Mouse (Mus musculus): ENCODE data around the gene Galm.
A peak's percentile ranks its signal among the peaks of the same experiment; 100 is the strongest.
"Not testable (repeated sequence)": the region's sequence is repeated elsewhere in the genome, so short reads cannot be mapped to it uniquely, and the experiment has no call there.

Gene Galm

DNA sequence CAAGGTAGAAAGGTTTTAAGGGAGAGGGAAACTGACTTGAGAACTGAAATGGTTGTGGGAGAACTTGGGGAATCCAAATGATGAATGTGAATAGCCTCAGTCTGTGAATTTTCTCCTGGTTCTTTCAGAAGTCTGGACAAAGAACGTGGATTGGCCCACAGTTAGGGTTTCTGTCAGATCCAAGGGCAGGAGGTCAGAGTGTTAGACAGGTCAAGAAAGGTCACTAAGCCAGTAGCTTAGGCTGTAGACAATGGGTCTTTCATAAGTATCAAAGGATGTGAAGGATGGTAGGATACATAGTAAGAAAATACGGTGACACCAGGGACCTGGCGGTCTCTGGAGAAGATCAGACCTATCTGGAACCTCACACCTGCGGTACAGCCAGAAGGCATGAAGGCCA lies 40.2 kb downstream of the Galm start:
- no peak for DNase-seq

- peak; percentile 49 for DNase-seq
Observed at GRCm38 (mm10) chr17:80167851-80168251, 40.6 kb downstream of the Galm start.

DNA sequence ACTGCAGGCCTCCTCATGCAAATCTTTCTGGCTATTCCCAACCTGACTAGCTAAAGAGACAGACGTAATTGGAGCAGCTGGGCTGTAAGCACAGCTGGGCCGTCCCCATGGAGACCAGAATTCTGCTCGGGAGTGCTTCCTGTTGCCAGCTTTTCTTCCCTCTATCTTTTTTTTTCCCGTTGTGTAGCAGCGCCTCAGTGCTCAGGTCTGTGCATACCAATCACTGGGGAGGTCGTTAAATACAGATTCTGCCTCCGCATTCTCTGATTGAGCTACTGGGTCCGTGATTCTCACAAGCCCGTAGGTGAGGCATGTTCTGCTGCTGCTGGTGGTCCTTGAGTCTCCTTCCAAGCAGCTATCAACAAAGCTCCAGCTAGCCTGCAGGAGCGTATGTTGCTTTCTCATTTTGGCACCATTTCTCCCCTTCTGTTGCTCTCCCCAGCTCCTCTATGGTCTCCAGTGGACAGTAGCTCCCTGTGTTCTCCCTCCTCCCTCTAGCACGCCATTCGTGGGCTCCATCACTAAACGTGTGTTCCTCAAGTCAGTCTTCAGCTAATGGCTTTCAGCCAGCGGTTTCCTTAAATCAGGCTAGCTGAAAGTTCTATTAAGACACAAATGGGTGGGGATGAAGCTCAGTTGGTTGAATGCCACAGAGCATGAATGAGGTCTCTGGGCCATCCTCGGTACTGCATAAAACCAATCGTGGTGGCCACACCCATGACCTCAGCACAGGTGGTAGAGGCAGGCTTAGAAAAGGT lies 41.3 kb downstream of the Galm start:
- DNase-seq: peak; percentile 55

DNA sequence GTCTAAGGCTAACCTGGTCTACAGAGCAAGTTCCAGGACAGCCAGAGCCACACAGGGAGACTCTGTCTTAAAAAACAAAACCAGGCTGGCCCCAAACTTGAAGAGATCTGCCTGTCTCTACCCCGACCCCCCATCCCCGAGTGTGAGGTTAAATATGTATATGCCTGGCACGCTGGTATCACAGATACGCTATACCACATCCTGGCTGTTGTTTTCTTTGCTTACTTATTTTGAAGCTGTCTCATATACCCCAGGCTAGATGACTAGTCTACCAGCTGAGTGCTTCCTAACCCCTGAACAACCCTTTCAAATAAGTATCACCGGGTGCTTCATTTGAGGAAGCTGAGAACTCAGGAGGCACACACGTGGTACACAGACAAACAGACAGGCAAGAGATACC lies 42.5 kb downstream of the Galm start:
- no peak for DNase-seq

- DNase-seq: no peak
Observed at GRCm38 (mm10) chr17:80170951-80171350, 43.7 kb downstream of the Galm start.

DNA sequence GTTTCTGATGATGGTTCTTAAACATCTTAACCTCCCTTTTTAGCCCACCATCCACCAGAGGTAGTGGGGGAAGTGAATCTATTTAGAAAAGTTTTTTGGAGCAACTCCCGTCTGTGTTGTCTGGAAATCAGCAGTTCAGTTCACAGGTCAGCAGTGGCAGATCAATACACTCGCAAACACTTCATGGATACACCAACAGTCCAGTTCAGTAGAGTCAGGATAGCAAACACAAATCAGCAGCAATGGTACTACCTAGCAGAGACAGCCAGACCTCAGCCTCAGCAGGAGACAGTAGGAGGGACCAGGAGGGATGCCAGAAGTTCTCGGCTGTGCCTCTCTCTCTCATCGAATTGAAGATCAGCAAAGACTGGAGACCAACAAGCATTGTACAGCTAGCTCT lies 44.7 kb downstream of the Galm start:
- no peak for DNase-seq

DNA sequence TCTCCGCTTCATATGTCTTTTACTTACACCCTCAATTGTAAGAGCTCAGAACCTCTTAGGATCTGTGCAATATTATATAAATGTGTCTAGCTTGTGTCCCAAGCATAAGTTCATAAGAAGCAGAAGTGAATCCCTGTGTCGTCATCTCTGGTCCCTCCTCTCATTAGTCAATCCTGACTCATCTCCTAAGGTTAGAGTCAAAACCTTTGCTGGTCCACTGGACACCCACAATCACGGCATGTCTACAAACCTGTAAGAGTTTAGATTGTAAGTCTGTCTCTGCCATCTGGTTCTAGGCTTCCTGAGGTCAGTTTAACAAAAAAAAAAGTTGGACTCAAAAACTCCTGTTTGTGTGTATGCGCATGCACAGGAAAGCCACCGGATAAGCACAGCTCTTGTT lies 45.5 kb downstream of the Galm start:
- DNase-seq: no peak

DNA sequence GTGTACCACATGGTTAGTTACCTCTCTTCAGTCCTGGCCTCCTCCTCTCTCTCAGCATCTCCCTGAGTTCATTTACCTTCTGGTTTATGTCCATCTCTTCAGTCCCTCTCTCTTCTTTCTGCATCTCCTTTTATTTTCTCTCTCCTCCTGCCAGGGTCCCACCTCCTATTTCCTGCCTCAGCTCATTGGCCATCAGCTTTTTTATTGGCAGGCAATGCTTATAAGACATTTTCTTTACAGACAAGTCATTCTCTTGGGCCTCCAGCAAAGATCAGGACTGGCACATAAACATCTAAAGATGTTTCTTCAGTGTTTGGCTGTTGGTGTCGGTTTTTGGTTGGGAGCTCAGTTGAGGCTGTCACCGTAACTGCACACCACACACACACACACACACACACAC lies 46.4 kb downstream of the Galm start:
- no peak for DNase-seq

DNA sequence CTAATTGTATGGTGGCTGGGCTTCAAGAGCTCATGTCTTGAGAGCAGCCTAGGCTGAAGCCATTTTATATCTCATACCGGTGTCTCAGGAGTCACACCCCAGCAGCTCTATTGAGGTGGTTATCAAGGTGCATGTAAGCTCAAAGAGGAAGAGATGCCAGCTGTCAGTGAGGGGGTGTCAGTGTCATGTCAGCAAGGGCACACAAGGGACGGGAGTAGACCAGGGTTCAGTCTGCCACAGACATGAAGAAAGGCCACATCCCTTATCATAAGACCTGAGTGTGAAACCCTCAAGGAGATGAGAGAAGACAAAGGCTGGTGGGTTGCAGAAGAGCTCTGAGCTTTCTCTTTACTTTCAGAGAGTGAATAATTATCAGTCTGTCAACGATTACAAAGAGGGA lies 46.9 kb downstream of the Galm start:
- no peak for DNase-seq

DNA sequence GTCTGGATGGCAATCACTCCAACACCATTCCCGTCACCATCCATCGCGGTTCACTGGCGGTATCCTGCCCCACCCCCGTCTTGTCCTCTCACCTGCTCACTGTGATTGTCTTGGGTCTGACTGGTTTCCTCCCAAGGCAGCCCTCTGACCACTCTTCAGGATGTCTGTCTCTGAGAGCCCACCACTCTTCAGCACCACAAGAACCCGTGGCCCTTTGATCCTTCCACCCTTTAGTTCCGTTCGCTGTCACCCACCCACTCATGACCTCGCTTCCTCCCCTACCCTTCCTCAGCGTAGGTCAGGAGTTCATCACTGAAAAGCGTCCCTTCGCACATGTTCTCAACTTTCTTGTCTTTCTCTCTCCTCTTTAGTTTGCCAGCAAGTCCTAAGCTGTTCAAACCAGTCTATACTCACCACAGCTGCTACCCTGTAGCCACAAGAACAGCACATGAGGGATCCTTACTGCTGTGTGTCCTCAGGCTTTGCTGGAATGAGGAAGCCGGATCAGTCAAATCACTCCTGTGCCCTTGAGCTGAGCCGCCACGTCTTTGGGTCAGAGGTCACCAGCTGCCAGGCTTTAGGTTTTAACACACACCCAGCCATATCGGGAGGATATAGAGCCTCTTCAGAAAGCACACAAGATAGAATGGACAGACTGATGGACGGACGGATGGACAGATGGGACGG lies 47.6 kb downstream of the Galm start:
- peak; percentile 8 for DNase-seq

DNA sequence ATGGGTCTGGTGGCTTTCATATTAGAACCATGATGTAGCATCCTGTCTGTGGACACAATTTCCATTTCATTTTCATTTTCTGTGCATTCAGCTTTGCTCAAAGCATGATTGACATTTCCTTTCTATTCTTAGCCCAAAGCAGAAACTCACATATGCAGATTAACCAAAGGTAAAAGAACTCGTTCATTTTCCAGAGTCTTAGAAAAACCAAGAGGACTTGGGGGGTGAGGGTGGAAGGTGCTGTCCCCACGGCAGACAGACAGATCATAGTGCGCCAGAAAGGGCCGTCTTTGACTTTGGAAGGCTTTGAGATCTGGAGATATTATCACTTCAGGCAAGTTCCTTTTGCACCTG lies 48.1 kb downstream of the Galm start:
- no peak for DNase-seq

- no peak for DNase-seq
Observed at GRCm38 (mm10) chr17:80175966-80176365, 48.7 kb downstream of the Galm start.

DNA sequence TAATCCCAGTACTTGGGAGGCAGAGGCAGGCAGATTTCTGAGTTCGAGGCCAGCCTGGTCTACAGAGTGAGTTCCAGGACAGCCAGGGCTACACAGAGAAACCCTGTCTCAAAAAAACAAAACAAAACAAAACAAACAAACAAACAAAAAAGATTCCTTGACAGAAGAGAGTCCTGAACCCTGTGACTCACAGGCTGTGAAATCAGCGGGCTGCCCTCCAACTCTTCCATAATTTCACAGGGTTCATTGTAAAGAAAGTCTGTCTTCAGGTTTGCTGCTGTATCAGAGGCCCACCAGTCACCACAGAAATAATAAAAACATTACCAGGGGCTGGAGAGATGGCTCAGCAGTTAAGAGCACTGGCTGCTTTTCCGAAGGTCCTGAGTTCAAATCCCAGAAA lies 51.6 kb downstream of the Galm start:
- DNase-seq: not testable (repeated sequence)

- DNase-seq: peak; percentile 85
Observed at GRCm38 (mm10) chr17:80179959-80180358, 52.7 kb downstream of the Galm start.

DNA sequence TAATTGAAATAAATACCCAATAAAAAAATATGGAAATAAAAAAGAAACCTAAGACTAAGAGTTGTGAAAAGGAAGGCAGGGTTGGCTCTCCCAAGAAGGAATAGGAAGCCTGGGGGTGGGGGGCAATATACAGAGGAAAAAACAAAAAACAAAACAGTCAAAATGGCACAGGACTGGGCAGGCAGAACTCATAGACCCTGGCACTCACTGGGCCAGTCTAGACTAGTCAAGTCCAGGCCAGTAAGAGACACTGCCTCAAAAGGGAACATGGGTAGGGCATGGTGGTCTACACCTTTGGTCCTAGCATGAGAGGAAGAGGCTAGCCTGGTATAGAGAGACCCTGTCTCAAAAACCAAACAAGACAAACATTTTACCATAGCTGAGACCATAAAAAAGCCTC lies 53.2 kb downstream of the Galm start:
- DNase-seq: no peak

- no peak for DNase-seq
Observed at GRCm38 (mm10) chr17:80183615-80184014, 56.3 kb downstream of the Galm start.

DNA sequence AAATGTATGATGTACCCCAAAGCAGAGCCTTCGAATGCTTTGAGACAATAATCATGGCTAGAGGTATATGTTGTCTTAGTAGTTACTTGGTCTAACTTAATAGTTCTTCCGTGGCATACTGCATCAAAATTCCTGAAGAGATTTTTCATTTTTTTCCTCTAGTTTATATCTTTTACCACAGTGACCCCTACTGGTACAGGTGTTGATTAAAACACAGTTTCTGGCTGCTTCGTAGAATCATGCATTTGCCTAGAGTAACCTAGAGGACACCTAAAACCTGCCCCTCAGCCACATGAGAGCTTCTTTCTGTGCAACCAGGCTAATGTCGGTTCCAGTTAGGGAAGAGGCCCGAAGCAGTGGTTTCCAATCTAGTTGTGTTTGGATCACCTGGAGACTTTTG lies 65.8 kb downstream of the Galm start:
- no peak for DNase-seq

- DNase-seq: no peak
Observed at GRCm38 (mm10) chr17:80199160-80199778, 72.0 kb downstream of the Galm start.

GRCm38 (mm10) chr17:80205657-80206056 lies 78.4 kb downstream of the Galm start:
- no peak for DNase-seq

DNA sequence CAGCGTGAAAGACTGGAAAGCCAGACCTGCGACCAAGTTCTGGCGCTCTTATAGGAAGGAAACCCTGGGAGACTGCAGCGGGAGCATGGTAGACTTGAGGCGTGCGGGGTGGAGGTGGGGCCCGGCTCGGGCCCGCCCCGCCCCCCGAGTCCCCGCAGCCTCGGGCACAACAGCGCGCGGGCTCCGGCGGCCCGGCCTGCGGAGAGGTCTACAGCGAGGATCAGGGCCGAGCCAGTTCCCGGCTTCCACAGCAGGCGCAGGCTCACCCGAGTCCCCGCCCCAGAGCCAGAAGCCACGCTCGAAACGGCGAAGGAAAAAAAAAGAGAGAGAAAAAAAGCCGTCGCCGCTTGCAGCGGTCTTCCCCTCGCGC lies 79.0 kb downstream of the Galm start:
- peak; percentile 74 for DNase-seq

GRCm38 (mm10) chr17:80206671-80207581 lies 79.7 kb downstream of the Galm start, which contains the start of the genes Srsf7 and Ttc39d:
TSS of gene Srsf7 (minus strand) at chr17:80207307.
TSS of gene Ttc39d (plus strand) at chr17:80207460.
- peak; percentile 98 for DNase-seq

- DNase-seq: not testable (repeated sequence)
Observed at GRCm38 (mm10) chr17:80213998-80214397, 86.7 kb downstream of the Galm start.

DNA sequence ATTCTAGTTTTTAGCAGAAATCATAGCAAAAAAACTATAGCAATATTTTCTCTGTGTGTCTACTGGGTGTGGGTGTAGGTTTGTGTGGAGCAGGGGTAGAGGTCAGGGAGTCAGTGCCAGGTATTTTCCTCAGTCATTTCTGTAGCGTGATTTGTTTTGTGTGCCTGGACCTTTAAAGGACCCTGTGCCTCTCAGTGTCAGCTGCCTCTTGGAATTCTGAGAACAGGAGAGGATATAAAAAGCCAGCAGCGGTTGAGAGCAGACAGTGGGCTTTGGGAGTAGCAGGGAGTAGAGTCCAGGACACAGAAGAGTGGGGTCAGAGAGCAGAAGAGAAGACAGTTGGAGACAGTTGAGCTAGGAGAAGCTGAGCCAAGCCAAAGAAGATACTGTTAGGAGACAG lies 92.9 kb downstream of the Galm start:
- no peak for DNase-seq
